Mouse (Mus musculus) G1E (cell line): Measurements from ENCODE around the gene Fam114a2. TPM values are rescaled to one million over a fixed set of nuclear protein-coding genes. Genes with fewer than 3 reads are reported as not detected.

Experiments
- ATAC-seq: 2 replicates; pipeline ENCODE4 v1.8.0; 2016; ENCODE audit warnings: mild to moderate bottlenecking; ENCODE audit not compliant: insufficient number of reproducible peaks, poor library complexity, low FRiP score, severe bottlenecking; ENCODE audit errors: extremely low read depth
- DNase-seq: peaks from one replicate; pipeline ENCODE4 v3.0.0; 2012; ENCODE audit warnings: low spot score
- H3K27me3 ChIP-seq: 2 replicates; pipeline ENCODE4 v1.6.1; 2012; ENCODE audit warnings: mild to moderate bottlenecking, low read length, inconsistent platforms; ENCODE audit not compliant: insufficient read depth
- H3K36me3 ChIP-seq: replicated peaks from 2 replicates; pipeline ENCODE3; 2012; ENCODE audit warnings: mild to moderate bottlenecking, inconsistent platforms
- H3K4me1 ChIP-seq: 2 replicates; pipeline ENCODE4 v1.6.1; 2012; ENCODE audit warnings: low read depth, low read length, inconsistent platforms, mixed read lengths; ENCODE audit not compliant: insufficient read depth
- H3K4me3 ChIP-seq: 2 replicates; pipeline ENCODE4 v1.5.1; 2012; ENCODE audit warnings: low read depth, mild to moderate bottlenecking, inconsistent platforms, low read length, moderate library complexity, mixed read lengths
- H3K9me3 ChIP-seq: replicated peaks from 2 replicates; pipeline ENCODE4 v1.6.1; 2012; ENCODE audit warnings: inconsistent platforms
- CTCF ChIP-seq: IDR thresholded peaks from 2 replicates; pipeline ENCODE4 v1.5.1; 2012; ENCODE audit warnings: low read depth, low read length, inconsistent platforms, mixed read lengths
- GATA1 ChIP-seq: IDR thresholded peaks from 2 replicates; pipeline ENCODE4 v1.6.1; 2012; ENCODE audit warnings: borderline replicate concordance, low read length, inconsistent platforms, mixed read lengths
- GATA2 ChIP-seq: IDR thresholded peaks from 2 replicates; pipeline ENCODE4 v1.6.1; 2012; ENCODE audit warnings: low read depth, low read length, inconsistent platforms, borderline replicate concordance
- POLR2AphosphoS5 ChIP-seq: IDR thresholded peaks from 2 replicates; pipeline ENCODE4 v1.6.1; 2012; ENCODE audit warnings: low read depth, low read length, inconsistent platforms; ENCODE audit not compliant: insufficient replicate concordance
- TAL1 ChIP-seq: conservative IDR thresholded peaks from 2 replicates; pipeline ENCODE4 v1.6.1; 2012; ENCODE audit warnings: low read depth, low read length, inconsistent platforms, mixed read lengths
- polyA plus RNA-seq: library from polyadenylated mRNA; stranded (reverse); fragments of >175 nt; gene quantifications from 2 replicates; pipeline ENCODE4 v1.2.3, GENCODE M21; 2012
- total RNA-seq, 2 experiments: library from RNA; stranded (forward) in 1 of 2; stranded (reverse) in 1 of 2; fragments of 200-1000 nt in 1 of 2; fragments of >200 nt in 1 of 2; fragmentation: Nextera tagmentation in 1 of 2; gene quantifications; 2 replicates each; pipeline ENCODE4 v1.2.3; 2014 to 2017

Fam114a2 gene
- total and polyA plus RNA-seq, 3 experiments = 2.7 to 55.9 (median 41.2) TPM

DNA sequence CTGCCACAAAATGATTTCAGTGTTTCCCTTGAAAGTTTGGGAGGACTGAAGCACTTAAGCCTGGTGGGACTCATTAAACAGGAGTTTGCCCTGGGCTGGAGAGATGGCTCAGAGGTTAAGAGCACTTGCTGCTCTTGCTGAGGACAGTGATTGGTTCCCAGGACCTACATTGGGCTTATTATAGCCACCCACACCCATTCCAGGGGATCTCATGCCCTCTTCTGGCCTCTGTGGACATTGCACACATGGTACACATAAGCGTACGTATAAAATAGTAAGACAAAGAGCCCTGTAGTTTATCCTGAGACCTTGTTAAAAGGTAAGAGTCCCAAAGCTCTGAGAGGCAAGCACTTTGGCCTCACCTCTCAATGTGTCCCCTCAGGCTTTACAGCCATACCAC, 31.8 kb upstream of the Fam114a2 start:
- H3K4me3 ChIP-seq = no peak overlapping the region
- TF ChIP-seq TAL1 = no peak
- TF ChIP-seq CTCF = no peak; the same call in 1 of the 2 replicates
- TF ChIP-seq GATA2 = no peak
- TF ChIP-seq POLR2AphosphoS5 = no peak
- no peak for TF ChIP-seq GATA1
- no peaks in the 10 kb centered on the region for H3K9me3 ChIP-seq
- H3K36me3 ChIP-seq = no peaks in the 10 kb centered on the region
- ATAC-seq = no peak
- DNase-seq = no peak
- H3K4me1 ChIP-seq = peaks cover 5% of the 10 kb centered on the region; the same call in 1 of the 2 replicates
- peaks cover 35% of the 10 kb centered on the region for H3K27me3 ChIP-seq

DNA sequence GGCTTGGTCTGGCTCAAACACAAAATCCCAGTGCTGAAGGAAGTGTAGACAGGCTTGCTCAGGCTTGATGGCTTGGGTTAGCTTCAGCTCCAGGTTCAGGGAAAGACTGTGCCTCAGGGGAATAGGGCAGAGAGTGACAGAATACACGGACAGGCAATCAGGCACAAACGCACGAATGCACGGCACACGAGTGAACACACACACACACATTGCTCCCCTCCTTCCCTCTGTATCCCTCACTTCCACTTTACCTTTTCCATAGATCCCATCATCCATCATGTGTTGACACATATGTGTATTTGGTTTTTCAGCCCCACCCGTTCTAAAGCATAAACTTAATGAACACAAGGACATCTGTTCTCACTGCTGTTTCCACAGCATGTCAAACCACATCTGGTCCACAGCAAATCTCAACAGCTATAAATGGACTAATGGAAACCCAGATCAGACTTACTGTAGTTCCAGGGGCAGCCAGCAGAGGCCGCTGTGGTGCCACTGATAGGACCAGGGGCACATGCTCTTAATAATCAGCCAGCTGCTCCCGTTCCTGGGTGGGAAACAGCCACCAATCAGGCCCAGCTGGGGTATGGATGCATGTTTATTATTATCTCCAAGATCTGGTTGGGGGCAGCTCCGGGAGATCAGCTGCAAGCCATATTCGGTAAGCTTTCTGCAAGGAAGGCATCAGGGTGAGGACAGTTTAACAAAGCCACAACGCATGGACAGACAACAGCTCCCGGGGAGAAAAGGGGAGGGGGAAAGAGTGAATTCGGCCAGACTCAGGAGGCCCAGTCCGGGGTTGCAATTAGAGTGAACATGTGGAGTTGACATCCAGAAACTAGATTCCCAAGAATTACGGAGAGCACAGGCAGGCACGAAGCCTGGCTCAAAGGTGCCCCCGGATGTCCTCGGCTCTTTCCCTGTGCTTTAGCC, 30.5 kb upstream of the Fam114a2 start:
- H3K4me3 ChIP-seq = no peak overlapping the region

GRCm38 (mm10) chr11:57540681-57541080, 22.3 kb upstream of the Fam114a2 start:
- Histone ChIP-seq H3K4me1 (no peaks in the 10 kb centered on the region), H3K4me3 (no peak overlapping the region), H3K36me3 (no peaks in the 10 kb centered on the region), H3K9me3 (no peaks in the 10 kb centered on the region), H3K27me3 (peaks cover 24% of the 10 kb centered on the region)
- TF ChIP-seq POLR2AphosphoS5 (no peak), TAL1 (no peak), GATA2 (no peak), CTCF (no peak), GATA1 (no peak)
- no peak for ATAC-seq
- no peak for DNase-seq

More for the DNA sequence above, 30.5 kb upstream of the Fam114a2 start:
- Histone ChIP-seq H3K36me3 (no peaks in the 10 kb centered on the region), H3K4me1 (peaks cover 5% of the 10 kb centered on the region; the same call in 1 of the 2 replicates), H3K27me3 (peaks cover 46% of the 10 kb centered on the region), H3K9me3 (no peaks in the 10 kb centered on the region)
- peak; percentile 51 for DNase-seq
- TF ChIP-seq TAL1 (no peak), CTCF (peak; percentile 72)
- peak; percentile 34; the same call in 1 of the 2 replicates for ATAC-seq

DNA sequence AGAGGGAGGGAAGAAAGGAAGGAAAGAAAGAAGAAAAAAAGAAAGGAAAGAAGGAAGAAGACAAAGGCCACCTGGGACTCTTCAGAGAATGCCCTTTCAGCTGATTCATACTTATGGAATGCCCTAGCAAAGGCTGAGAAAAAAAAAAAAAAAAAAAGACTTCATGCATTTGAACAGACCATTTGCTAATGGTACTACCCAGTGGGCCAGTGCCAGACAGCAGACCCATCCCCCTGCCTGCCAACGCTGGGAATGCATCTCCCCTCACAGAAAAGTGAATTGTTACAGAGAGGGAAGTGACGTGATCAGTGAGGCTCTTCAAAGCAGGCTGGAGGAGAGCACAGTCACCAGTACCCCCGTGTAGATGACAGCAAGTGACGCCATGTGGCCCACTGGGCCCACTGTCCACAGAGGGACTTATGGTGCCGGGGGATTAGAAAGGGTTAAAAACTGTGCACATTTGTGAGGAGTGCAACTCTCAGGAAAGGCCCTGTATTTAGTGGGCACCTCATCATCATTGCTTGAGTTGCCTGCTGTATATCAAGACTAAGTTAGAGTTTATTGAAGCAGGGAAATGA, 21.5 kb upstream of the Fam114a2 start:
- no peak overlapping the region for H3K4me3 ChIP-seq

DNA sequence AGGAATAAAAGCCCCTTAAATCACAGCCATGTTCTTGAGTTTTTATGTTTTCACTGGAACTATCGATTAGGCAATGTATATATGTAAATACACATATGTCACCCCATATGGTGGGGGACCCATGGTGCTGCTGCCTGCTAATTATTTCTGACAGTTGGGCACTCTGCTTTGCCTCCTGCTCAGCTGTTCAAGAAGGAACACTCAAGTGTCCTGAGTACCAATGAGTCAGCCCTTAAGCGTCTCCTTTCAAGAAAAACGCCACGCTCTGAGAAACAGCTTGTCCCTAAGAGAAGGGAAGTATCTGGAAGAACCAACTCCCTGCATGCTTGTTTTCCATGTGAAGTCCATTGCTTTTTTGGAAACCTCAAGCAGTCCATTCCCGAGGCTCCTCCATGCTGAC, 17.5 kb upstream of the Fam114a2 start:
- H3K4me3 ChIP-seq = no peak overlapping the region
- peaks cover 3% of the 10 kb centered on the region; the same call in 1 of the 2 replicates for H3K27me3 ChIP-seq
- no peaks in the 10 kb centered on the region for H3K4me1 ChIP-seq
- no peak for DNase-seq
- H3K36me3 ChIP-seq = peaks cover 31% of the 10 kb centered on the region
- H3K9me3 ChIP-seq = no peaks in the 10 kb centered on the region
- no peak for TF ChIP-seq TAL1
- no peak for TF ChIP-seq GATA2
- TF ChIP-seq POLR2AphosphoS5 = no peak
- no peak for TF ChIP-seq GATA1
- TF ChIP-seq CTCF = no peak
- no peak for ATAC-seq

More for the DNA sequence above, 21.5 kb upstream of the Fam114a2 start:
- Histone ChIP-seq H3K9me3 (no peaks in the 10 kb centered on the region), H3K27me3 (peaks cover 18% of the 10 kb centered on the region), H3K4me1 (no peaks in the 10 kb centered on the region), H3K36me3 (no peaks in the 10 kb centered on the region)
- DNase-seq (no peak), ATAC-seq (no peak)
- no peak for TF ChIP-seq GATA2
- TF ChIP-seq GATA1 = no peak
- TF ChIP-seq CTCF = no peak
- no peak for TF ChIP-seq TAL1
- TF ChIP-seq POLR2AphosphoS5 = no peak

DNA sequence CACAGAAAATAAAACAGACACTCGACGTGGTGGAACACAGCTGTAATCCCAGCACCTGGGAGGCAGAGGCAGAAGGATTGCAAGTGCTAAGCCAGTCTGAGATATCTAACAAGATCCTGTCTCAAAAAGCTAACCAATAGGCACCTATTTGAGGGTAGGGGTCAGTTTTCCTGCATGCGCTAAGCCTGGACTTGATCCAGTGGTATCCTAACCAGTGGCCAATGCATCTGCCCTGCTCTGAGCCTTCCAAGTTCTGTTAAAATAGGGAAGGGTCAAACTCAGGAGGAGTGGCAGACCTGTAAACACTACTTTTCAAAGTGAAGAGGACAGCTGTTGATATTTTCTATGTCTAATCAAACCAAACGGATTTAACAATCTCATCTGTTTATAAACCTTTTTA, 13.9 kb upstream of the Fam114a2 start:
- no peak for TF ChIP-seq GATA2
- no peak for TF ChIP-seq TAL1
- TF ChIP-seq POLR2AphosphoS5 = no peak
- no peak for TF ChIP-seq CTCF
- no peak for TF ChIP-seq GATA1
- H3K4me3 ChIP-seq = no peak overlapping the region
- H3K9me3 ChIP-seq = no peaks in the 10 kb centered on the region
- no peaks in the 10 kb centered on the region for H3K27me3 ChIP-seq
- peaks cover 66% of the 10 kb centered on the region for H3K36me3 ChIP-seq
- H3K4me1 ChIP-seq = no peaks in the 10 kb centered on the region
- no peak for DNase-seq
- no peak for ATAC-seq
